Mouse (Mus musculus) left cerebral cortex, postnatal 10 days (tissue): ENCODE results near the gene Zfp936. TPM values are rescaled to one million over a fixed set of nuclear protein-coding genes. Genes with fewer than 3 reads are reported as not detected.
"Not testable (repeated sequence)": the region's sequence is repeated elsewhere in the genome, so short reads cannot be mapped to it uniquely, and the experiment has no call there.

Source experiments
- DNase-seq, 2 experiments: peaks; one replicate each; pipeline ENCODE4 v3.0.0; 2021 to 2022; ENCODE audit warnings: low spot score in 2 of 2, mixed read lengths in 1 of 2; ENCODE audit errors: extremely low spot score in 1 of 2
- intact Hi-C: fragments of 180-260 bp; cut with DNase I; formaldehyde crosslinking; loops from one replicate; pipeline ENCODE4 v1.15.1; 2025
- microRNA-seq: library from miRNA; unstranded; fragments of <30 nt; microRNA quantifications from one replicate; pipeline ENCODE4 v1.2.0, GENCODE M21; 2022
- total RNA-seq, 2 experiments: library from RNA; stranded (reverse); gene quantifications; 2 replicates each; pipeline ENCODE4 v1.2.3; 2021

Zfp936 gene
- not detected for total RNA-seq

DNA sequence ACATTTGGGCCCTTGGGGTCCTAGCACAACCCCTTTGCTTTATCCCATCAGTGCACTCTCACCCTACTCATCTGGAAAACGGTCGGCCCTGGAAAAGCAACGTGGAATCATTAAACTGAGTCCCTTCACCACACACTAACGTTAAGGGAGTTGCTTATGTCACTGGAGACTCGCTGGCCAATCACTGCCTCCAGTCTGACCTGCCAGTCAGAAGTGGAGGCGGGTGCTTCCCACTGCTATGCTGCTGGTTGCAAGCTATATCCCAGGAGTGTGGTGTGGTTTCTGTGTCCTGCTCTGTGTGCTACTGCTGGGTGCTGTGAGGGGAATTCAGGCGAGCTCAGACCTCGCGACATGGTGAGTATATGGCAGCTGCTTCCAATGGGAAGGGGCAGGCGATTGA is at the start of gene Zfp936:
TSS of gene Zfp936 (plus strand) at position 301 of the 400 bp plus-strand sequence.
- DNase-seq, intact Hi-C loops: not testable (repeated sequence)

DNA sequence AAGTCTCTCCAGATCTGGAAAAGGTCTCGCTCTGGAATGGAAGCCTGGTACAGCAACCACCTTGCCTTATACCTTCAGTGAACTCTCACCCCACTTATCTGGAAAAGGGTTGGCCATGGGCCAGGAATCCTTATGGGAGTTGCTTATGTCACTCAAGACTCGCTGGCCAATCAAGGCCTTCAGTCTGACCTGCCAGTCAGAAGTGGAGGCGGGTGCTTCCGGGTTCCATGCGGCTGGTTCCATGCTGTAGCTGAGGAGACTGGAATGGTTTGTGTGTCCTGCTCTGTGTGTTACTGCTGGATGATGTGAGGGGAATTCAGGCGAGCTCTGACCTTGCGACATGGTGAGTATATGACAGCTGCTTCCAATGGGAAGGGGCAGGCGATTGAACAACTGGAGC is 36.2 kb upstream of the Zfp936 start:
- DNase-seq, result no peak
- intact Hi-C loops, result no loop called here

DNA sequence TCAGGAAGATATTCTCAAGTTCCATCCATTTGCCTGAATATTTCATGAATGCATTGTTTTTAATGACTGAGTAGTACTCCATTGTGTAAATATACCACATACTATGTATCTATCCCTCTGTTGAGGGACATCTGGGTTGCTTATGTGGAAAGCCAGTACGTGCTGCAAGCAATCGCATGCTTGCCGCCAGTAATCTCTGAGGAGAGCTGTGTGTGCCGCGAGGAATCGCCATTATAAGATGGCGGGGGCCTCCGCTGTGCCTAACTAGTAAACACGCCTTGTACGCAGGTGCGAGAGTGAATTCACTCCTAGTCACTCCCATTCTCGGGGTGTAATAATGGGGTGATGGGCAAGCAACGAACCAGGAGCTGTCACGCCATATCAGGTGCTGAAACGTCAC is 14.7 kb downstream of the Zfp936 start:
- DNase-seq, intact Hi-C loops: not testable (repeated sequence)

DNA sequence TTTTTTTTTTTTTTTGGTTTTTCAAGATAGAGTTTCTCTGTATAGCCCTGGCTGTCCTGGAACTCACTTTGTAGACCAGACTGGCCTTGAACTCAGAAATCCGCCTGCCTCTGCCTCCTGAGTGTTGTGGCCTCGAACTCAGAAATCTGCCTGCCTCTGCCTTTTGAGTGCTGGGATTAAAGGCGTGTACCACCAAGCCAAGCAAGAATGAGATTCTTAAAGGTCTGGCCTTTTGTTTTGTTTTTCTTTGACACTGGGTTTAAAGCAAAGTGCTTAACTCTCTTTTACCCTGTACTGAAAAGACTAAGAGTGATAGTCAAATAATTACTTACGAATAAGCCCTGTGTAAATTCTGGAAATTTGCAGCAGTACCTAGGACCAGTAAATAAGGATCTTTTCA is 50.1 kb downstream of the Zfp936 start:
- intact Hi-C loops, DNase-seq: not testable (repeated sequence)

DNA sequence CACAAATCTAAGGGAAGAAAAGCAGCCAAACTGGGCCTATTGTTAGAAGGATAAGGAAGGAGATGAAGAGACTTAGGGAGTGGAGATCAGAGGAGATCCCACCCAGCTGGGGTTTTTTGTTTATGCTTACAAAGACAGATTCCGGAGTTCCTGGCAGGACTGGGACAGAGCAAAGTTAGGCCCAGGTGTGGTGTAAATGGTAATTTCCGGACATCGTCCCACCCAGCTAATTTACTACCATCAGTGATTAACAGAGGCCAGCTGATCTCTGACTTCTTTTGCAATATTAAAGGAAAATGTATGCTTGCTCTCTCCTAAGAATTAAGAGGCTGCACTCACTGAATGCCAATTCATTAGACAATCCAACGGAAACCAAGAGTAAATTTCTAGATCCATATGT is 53.1 kb downstream of the Zfp936 start:
- DNase-seq, intact Hi-C loops: not testable (repeated sequence)

DNA sequence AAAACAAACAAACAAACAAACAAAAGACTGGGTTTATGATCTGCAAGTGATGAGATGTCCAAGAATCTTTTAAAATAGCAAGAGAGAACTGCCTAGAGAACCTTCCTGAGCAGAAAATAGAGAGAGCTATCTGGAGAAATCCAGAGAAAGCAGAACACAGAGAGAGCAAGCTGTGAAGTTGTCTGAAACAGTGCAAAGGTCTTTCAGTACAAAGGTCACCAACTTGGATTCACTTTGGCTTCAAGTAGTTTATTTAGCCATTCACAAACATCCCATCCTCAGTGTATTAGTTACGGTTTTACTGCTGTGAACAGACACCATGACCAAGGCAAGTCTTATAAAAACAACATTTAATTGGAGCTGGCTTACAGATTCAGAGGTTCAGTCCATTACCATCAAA is 53.8 kb downstream of the Zfp936 start:
- DNase-seq, intact Hi-C loops: not testable (repeated sequence)

DNA sequence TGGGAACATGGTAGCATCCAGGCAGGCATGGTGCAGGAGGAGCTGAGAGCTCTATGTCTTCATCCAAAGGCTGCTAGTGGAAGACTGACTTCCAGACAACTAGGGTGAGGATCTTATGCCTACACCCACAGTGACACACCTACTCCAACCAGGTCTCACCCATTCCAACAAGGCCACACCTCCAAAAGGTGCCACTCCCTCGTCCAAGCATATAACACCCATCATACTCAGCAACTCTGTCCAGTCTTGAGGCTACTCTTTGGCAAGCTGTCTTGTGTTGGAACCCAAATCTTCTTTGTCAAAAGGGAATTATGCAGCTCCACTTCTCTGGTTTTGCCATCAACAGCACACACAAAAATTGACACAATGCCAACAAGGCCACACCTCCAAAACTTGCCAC is 54.2 kb downstream of the Zfp936 start:
- intact Hi-C loops, DNase-seq: not testable (repeated sequence)

DNA sequence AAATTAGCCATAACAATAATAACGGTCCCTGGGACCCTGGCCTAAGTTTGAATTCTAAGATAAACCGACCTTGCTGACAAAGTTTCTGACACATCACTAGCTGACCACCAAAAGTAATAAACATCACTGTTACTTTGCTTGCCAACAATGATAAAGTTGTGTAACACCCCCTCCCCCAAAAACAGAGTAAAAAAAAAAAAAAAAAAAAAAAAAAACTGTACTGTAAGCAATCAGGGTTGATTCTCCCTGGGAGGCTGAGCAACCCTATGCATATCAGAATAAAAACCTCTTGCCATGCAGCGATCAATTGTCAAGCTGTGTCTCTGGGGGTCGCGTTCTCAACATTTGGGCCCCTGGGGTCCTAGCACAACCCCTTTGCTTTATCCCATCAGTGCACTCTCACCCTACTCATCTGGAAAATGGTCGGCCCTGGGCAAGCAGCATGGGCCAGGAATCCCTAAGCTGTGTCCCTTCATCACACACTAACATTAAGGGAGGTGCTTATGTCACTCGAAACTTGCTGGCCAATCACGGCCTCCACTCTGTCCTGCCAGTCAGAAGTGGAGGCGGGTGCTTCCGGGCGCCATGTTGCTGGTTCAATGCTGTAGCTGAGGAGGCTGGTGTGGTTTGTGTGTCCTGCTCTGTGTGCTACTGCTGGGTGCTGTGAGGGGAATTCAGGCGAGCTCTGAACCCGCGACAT is 63.1 kb downstream of the Zfp936 start:
- no peak for DNase-seq

DNA sequence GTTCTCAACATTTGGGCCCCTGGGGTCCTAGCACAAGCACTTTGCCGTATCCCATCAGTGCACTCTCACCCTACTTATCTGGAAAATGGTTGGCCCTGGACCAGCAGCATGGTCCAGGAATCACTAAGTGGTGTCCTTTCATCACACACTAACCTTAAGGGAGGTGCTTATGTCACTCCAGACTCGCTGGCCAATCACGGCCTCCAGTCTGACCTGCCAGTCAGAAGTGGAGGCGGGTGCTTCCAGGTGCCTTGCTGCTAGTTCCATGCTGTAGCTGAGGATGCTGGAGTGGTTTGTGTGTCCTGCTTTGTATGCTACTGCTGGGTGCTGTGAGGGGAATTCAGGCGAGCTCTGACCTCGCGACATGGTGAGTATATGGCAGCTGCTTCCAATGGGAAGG is 99.8 kb downstream of the Zfp936 start:
- intact Hi-C loops, result not testable (repeated sequence)
- peak in 1 of 2 experiments; percentile 0 for DNase-seq

More for the DNA sequence above, 63.1 kb downstream of the Zfp936 start:
- intact Hi-C loops, result no loop called here

Small RNA genes lying within 50 kb of the gene (microRNA-seq; reads per million reads assigned to microRNA genes)
- gene Gm22707, result not detected

Other genes with a start within 250 kb of the Zfp936 start
- gene Gm2381, start 247.0 kb upstream of the Zfp936 start, total RNA-seq, result under 1 TPM; 0.17 to 0.43 TPM
- gene Vmn2r63, start 180.4 kb upstream of the Zfp936 start, total RNA-seq, result not detected
- not detected for gene Gm9268, start 95.5 kb upstream of the Zfp936 start, total RNA-seq
- gene Zfp715, start 199.1 kb downstream of the Zfp936 start, total RNA-seq, result 10 to 100 TPM; 19.3 to 20.7 TPM
- gene Siglecf, start 237.1 kb downstream of the Zfp936 start, total RNA-seq, result under 1 TPM; 0.26 to 0.45 TPM